Mouse (Mus musculus) thymus, adult 2 months (tissue): ENCODE results near the gene Eno2.

Source experiments
- CTCF ChIP-seq: fragments of 200-500 bp; IDR thresholded peaks from 2 replicates; pipeline ENCODE4 v1.5.1; 2012; ENCODE audit warnings: mild to moderate bottlenecking, control low read depth, low read length, moderate library complexity, borderline replicate concordance; ENCODE audit not compliant: control insufficient read depth, poor library complexity, insufficient read depth; ENCODE audit errors: extremely low read depth
- POLR2A ChIP-seq: fragments of 200-500 bp; IDR thresholded peaks from 2 replicates; pipeline ENCODE4 v1.6.1; 2012; ENCODE audit warnings: mild to moderate bottlenecking, low read length, control low read depth, moderate library complexity; ENCODE audit not compliant: control insufficient read depth, poor library complexity, insufficient read depth; ENCODE audit errors: extremely low read depth

- TF ChIP-seq CTCF (no peak), POLR2A (no peak)
These were observed 46.5 kb downstream of the Eno2 start for GRCm38 (mm10) chr6:124722876-124723473.
